In genomic region chr2:173406344-173407094, GRCm38 (mm10) we compare ENCODE assay signal across 9 mouse cellular contexts.
DNase-seq lines count a peak whose midpoint lies in the region; ATAC-seq lines count a peak whose summit lies in the region.
"Had no signal": no experiment of that assay in that cellular context is flagged by ENCODE, and none has a peak within 500 bp of the region (broad histone marks: within the 10 kb centered on the region; RNA-seq: fewer than 3 reads in every experiment).

No protein-coding gene starts in this region.

- H3K27ac ChIP-seq in forebrain, embryonic 10.5 days, result peak overlapping the region; percentile 83
- no peak overlapping the region for H3K27ac ChIP-seq in kidney, embryonic 14.5 days (ENCODE audit: low read depth, low read length)
- H3K27ac ChIP-seq in limb, embryonic 12.5 days, result 0 out of 2 replicates have a peak overlapping the region, but pooled peaks have one; percentile 35
- H3K27ac ChIP-seq: liver, embryonic 13.5 days had no signal

- peaks cover 24% of the 10 kb centered on the region; the same call in 1 of the 2 replicates for H3K27me3 ChIP-seq in forebrain, embryonic 10.5 days (ENCODE audit: poor library complexity, severe bottlenecking)
- H3K27me3 ChIP-seq in kidney, embryonic 14.5 days (ENCODE audit: control insufficient read depth, insufficient read depth, low read length), result no peaks in the 10 kb centered on the region
- peaks cover 15% of the 10 kb centered on the region; the same call in 1 of the 2 replicates for H3K27me3 ChIP-seq in limb, embryonic 12.5 days
- H3K27me3 ChIP-seq: liver, embryonic 13.5 days had no signal

- peak; percentile 43 for DNase-seq in brain, embryonic 18.5 days (ENCODE audit: low read depth, low spot score)
- DNase-seq in forebrain, embryonic 10.5 days (ENCODE audit: extremely low spot score, low spot score), result peak; percentile 69
- DNase-seq in telencephalon, adult 2 months (ENCODE audit: low read depth, low spot score), result peak; percentile 16
- no peak for DNase-seq in gastrocnemius, adult 8-10 months (ENCODE audit: low spot score in 2 of 2)
- no peak for DNase-seq in heart, adult 9 months (ENCODE audit: low spot score in 2 of 2)
- DNase-seq: liver, embryonic 13.5 days had no signal

- peaks cover 47% of the 10 kb centered on the region for H3K4me1 ChIP-seq in forebrain, embryonic 10.5 days
- peaks cover 21% of the 10 kb centered on the region for H3K4me1 ChIP-seq in kidney, embryonic 14.5 days (ENCODE audit: control insufficient read depth, insufficient read depth, low read length)
- peaks cover 29% of the 10 kb centered on the region for H3K4me1 ChIP-seq in limb, embryonic 12.5 days (replicated peaks)

- peak; percentile 68 for ATAC-seq in kidney, embryonic 14.5 days (ENCODE audit: low FRiP score, low TSS enrichment)
- peak; percentile 60; the same call in 1 of the 2 replicates for ATAC-seq in limb, embryonic 12.5 days (ENCODE audit: insufficient number of reproducible peaks, insufficient read depth, low FRiP score, low TSS enrichment, low read depth)
- no peak for ATAC-seq in megakaryocyte progenitor cell, adult 5-6 weeks (replicated peaks; ENCODE audit: poor library complexity)

- H3K9ac ChIP-seq in kidney, embryonic 14.5 days (ENCODE audit: low read depth, low read length), result no peak overlapping the region
- H3K9ac ChIP-seq in limb, embryonic 12.5 days (replicated peaks), result no peak overlapping the region
- H3K9ac ChIP-seq: liver, embryonic 13.5 days had no signal

- no peaks in the 10 kb centered on the region for H3K36me3 ChIP-seq in forebrain, embryonic 10.5 days (replicated peaks)
- H3K36me3 ChIP-seq in kidney, embryonic 14.5 days (ENCODE audit: control insufficient read depth, insufficient read depth, low read length), result no peaks in the 10 kb centered on the region
- no peaks in the 10 kb centered on the region for H3K36me3 ChIP-seq in limb, embryonic 12.5 days
- H3K36me3 ChIP-seq: liver, embryonic 13.5 days had no signal

- H3K9me3 ChIP-seq in forebrain, embryonic 10.5 days, result no peaks in the 10 kb centered on the region; the same call in 1 of the 2 replicates
- no peaks in the 10 kb centered on the region for H3K9me3 ChIP-seq in kidney, embryonic 14.5 days (ENCODE audit: control insufficient read depth, low read length)
- H3K9me3 ChIP-seq in limb, embryonic 12.5 days, result 0 out of 2 replicates have a peak, but pooled peaks cover 3% of the 10 kb centered on the region
- H3K9me3 ChIP-seq: liver, embryonic 13.5 days had no signal

- no peak overlapping the region for H3K4me3 ChIP-seq in forebrain, embryonic 10.5 days
- H3K4me3 ChIP-seq in kidney, embryonic 14.5 days (ENCODE audit: low read length), result no peak overlapping the region
- H3K4me3 ChIP-seq in limb, embryonic 12.5 days (replicated peaks), result no peak overlapping the region
- H3K4me3 ChIP-seq: liver, embryonic 13.5 days had no signal

- 37% methylated on average over 13 of the region's 13 CpGs for WGBS in forebrain, embryonic 10.5 days
- 18% methylated on average over 13 of the region's 13 CpGs for WGBS in kidney, embryonic 14.5 days
- WGBS in limb, embryonic 12.5 days, result 18% methylated on average over 13 of the region's 13 CpGs

- H3K4me2 ChIP-seq in kidney, embryonic 14.5 days (replicated peaks; ENCODE audit: low read depth, low read length), result no peak overlapping the region
- H3K4me2 ChIP-seq in limb, embryonic 12.5 days, result peak overlapping the region; percentile 6; the same call in 1 of the 2 replicates
- H3K4me2 ChIP-seq: liver, embryonic 13.5 days had no signal

Comparison
In these comparisons a context has a peak if more than half of its experiments do, and no peak if none do; other contexts are left out.
1. DNase-seq: peak in brain, embryonic 18.5 days (single experiment), forebrain, embryonic 10.5 days (single experiment) and telencephalon, adult 2 months (single experiment); none in gastrocnemius, adult 8-10 months (0 of 2) and heart, adult 9 months (0 of 2).